Mouse (Mus musculus): ENCODE measurements around the gene Lin7b.
"Not testable (repeated sequence)": the region's sequence is repeated elsewhere in the genome, so short reads cannot be mapped to it uniquely, and the experiment has no call there.

Gene Lin7b

GRCm38 (mm10) chr7:45395578-45396336 lies 25.4 kb upstream of the Lin7b start, which contains the start of gene Snrnp70:
Gene Snrnp70 (minus strand): TSS chr7:45395742.
- DNase-seq (ENCODE audit: low read depth, low spot score) = peak; percentile 100

DNA sequence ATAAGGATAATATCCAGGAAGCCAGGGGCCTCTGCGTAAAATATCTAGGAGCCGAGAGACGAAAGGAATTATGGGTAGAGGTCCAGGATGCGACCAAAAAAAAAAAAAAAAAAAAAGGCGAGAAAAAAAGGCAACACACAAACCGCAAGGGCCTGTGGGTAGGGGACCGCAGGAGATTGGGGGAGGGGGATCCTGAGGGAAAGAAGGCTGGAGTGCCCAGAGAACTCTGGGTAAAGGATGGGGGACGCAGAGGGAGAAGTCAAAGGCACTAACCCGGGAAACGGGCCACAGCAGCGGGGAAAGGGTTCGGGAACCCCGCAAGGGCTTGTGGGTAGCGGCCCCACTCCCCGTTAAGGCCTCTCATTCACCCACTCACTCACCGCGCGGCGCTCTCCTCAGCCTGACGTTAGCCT lies 24.8 kb upstream of the Lin7b start:
- DNase-seq (ENCODE audit: low read depth, low spot score) = peak; percentile 29

DNA sequence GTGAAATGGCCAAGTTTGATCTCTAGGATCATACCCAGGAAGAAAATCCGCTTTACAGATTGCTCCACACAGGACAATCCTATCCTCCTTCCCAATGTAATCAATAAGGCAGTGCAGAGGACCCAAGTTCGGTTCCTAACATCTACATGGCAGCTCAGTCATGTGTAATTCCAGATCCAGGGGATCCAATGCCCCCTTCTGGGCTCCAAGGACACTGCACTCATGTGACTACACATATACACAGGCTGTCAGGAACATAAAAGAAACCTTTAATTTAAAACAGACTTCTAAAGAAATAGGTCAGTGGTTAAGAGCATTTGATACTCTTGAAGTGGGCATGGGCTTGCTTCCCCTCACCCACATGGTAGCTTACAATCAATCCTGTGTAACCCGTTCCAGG lies 15.7 kb upstream of the Lin7b start:
- DNase-seq (ENCODE audit: low read depth, low spot score) = no peak

GRCm38 (mm10) chr7:45376057-45376456 lies 5.7 kb upstream of the Lin7b start:
- no peak for DNase-seq (ENCODE audit: low read depth, low spot score)

GRCm38 (mm10) chr7:45374620-45375019 lies 4.2 kb upstream of the Lin7b start:
- no peak for DNase-seq (ENCODE audit: low read depth, low spot score)

- DNase-seq (ENCODE audit: low read depth, low spot score) = no peak
Observed at GRCm38 (mm10) chr7:45372371-45372770, 2.0 kb upstream of the Lin7b start.

DNA sequence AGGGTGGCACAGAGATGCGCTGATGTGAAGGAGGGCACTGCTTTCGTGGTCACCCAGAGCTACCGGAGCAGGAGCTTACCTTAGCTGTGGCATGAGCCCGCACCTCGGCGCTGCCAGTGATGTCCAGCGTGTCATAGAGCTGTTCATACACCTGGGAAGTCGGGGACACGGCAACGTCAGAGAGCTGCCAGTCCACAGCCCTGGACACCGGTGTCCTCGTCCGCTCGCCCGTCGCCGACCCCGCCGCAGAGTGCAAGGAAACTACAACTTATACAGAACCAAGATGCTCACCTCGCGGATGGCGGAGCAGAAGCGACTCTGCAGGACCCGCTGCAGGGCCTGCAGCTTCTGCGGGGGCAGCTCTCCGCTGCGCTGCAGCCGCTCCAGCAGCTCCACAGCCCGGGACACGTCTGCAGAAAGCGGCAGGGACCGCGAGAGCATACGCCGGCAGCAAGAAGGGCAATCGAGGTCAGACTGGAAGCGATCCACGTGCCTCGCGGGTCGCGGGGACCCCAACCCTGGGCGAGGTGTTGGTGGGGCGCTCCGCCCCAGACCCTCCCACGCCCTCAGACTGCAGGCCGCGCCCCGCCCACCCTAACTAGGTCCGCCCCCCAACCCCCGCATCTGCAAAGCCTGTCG lies 428 bp downstream of the Lin7b start:
- no peak for DNase-seq (ENCODE audit: low read depth, low spot score)

- no peak for DNase-seq (ENCODE audit: low read depth, low spot score)
Observed at GRCm38 (mm10) chr7:45369022-45369745, 1.2 kb downstream of the Lin7b start.

- DNase-seq (ENCODE audit: low read depth, low spot score) = no peak
Observed at GRCm38 (mm10) chr7:45368178-45368577, 2.2 kb downstream of the Lin7b start.

DNA sequence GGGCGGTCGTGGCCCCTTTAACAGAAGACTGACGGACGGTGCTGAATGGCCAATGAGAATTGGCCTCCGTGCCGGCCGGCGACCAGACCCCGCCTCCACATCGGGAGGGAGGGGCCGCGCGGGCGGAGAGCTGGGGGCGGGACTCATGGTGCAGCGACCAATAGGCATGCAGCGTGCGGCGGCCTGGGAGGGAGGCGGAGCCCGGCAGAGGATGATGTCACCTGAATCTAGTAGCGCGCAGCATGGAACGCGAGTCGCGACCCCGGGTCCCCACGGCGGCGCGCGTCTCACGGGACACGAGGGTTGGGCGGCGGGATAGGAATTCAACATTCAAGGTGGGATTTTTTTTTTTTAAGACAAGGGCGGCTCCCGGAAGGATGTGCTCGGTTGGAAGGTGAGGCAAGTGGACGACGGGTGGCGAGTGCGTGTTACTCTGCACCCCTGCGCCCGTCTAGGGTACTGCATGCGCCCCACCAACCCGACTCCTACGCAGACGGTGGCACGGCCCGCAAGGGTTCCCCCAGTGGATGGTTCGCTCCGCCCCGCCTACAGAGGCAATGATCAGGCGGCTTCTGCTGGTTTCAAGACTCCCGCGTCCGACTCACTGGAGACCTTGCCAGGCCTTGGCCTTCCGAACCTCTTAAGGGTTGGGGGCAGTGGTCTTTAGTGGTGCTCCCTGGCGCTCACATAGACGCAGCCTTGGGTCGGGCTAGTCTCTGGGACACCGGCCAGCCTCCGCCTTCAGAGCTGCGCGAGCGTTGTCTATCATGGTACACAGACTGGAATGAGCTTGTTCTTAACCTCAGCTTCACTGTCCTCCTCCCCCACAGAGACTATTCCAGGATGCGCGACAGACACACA lies 3.1 kb downstream of the Lin7b start:
- DNase-seq (ENCODE audit: low read depth, low spot score) = peak; percentile 83

DNA sequence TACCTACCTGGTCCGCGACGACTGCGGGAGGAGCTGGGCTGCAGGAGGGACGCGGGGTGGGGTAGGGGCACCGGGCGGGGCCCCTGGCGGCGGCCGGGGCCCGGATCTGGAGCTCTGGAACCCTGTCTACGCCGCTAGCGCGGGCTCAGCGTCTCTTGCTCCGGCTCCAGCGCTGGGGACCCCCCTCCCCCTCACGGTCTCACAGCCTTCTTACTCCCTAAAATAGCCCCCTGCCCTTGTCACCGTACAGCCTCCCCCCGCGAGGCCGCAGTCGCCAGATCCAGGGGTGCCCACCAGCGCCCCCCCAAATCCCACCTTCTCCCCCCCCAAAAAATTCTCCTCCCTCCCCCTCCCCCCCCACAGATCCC lies 3.7 kb downstream of the Lin7b start, which contains the start of gene Ppfia3:
Gene Ppfia3, minus strand, starts transcription at position 368 of the 368 bp plus-strand sequence.
- DNase-seq (ENCODE audit: low read depth, low spot score) = no peak

GRCm38 (mm10) chr7:45365742-45366651 lies 4.4 kb downstream of the Lin7b start:
- DNase-seq (ENCODE audit: low read depth, low spot score) = no peak

DNA sequence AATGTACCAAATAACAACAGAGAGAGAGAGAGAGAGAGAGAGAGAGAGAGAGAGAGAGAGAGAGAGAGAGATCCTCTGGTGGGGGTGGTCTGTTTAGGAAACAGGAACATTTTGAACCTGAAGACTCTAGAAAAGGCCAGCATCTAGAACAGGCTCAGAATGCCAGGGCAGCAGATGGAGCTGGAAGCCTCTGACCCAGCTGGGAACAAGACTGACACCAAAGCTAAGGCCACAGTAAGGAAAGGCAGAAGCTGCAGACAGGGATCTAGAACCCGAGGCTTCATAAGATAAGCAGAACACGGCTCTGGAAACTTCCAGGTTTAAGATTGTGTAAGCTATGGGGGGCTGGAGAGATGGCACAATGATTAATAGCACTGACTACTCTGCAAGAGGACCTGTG lies 6.4 kb downstream of the Lin7b start:
- no peak for DNase-seq (ENCODE audit: low read depth, low spot score)

DNA sequence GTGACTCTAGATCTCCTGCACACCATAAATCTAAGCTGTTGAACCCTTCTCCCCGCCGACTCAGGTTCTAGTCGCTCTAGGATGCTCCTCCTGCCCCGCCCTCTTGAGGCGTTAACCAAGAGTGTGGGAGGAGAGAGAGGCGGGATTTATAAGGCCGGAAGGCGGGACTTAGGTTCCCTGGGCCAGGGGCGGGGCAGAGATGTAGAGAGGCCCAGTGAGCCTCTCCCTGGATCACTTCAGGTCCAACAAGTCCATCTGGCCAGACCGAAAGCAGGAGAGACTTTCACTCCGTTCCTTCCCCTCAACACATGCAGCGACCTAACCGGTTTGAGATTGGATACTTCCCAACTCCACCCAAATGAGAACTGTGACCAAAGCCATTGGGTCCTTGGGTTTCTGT lies 7.6 kb downstream of the Lin7b start:
- no peak for DNase-seq (ENCODE audit: low read depth, low spot score)

DNA sequence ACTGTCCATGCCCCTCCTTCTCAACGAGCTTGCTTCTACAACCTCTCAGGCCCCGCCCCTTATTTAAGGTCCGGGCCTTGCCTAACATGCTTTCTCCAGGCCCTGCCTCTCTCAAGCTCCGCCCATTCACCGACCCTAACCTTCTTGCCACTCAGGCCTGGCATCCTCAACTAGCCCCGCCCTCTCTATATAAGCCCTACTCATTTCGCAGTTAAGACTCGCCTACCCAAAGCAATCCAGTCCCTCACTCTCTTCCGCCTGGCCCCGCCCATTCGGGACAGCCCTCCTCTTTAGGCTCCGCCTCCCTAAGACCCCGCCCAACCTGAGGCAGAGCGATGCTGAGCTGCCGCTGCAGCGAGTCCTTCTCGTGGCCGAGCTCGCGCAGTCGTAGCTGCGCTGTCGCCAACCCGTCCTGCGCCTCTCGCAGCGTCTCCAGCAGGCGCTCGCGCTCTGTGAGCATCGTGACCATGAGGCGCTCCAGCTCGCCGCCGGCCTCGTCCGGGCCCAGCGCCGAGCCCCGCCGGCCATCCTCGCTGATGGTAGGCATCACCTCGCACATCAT lies 9.1 kb downstream of the Lin7b start:
- DNase-seq (ENCODE audit: low read depth, low spot score) = no peak

DNA sequence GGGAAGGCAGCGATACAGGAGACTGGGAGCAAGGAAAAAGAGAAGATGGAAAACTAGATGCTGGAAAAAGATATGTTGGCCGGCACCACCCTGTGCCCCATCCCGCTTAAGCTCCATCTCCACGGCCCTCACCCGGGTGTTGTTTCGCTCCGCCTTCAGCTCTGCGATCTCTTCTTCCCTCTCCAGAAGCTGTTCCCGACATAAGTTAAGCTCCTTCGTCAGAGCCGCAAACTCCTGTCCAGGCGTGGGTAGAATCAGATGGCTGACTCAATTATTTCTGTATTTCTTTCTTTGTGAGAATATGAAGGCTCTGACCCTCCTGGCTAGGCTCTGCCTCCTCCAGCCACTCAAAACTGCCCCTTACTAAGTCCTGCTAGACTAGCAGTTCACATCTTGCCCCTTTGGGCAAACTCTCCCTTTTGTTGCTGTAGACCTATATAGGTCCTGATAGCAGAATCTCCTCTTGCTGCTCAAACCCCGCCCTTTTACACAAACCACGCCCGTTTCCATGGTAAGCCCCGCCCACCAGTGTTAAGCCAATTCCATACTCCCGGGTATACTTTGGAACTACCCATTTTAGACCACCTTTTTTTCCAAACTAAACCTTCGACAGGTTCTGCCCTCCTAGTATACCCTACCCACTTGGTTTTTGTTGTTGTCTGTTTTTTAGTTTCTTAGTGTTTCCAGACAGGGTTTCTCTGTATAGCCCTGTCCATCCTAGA lies 9.8 kb downstream of the Lin7b start:
- no peak for DNase-seq (ENCODE audit: low read depth, low spot score)

- not testable (repeated sequence) for DNase-seq (ENCODE audit: low read depth, low spot score)
Observed at GRCm38 (mm10) chr7:45359081-45359480, 11.3 kb downstream of the Lin7b start.

GRCm38 (mm10) chr7:45356087-45356486 lies 14.3 kb downstream of the Lin7b start:
- no peak for DNase-seq (ENCODE audit: low read depth, low spot score)

DNA sequence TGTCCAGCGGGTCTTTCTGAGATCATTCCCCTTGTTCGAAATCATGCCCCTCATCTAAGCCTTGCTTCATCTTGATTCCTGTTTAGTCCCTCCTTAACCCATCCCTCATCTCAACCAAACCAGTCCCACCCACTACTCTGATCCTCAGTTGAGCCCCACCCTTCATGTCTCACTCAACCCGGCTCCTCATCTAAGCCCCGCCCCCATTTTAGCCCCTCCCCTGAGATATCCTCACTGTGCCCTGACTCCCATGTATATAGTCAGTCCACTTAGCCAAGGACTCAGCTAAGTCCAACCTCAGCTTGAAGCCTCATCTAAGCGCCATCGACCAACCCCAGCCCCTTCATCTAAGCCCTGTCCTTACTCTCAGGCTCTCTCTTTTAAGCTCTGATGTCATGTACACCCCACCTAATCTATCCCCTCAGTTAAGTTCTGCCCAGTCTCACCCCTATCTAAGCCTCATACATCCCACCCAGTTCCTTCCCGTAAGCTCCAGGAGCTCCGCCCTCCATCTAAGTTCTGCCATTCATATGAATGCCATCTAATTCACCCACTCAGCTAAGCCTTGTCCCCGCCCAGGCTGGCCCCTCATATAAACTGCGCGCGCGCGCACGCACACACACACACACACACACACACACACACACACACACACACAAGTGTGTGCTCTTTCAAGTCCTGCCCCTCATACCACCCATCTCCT lies 14.9 kb downstream of the Lin7b start:
- no peak for DNase-seq (ENCODE audit: low read depth, low spot score)
